Mouse (Mus musculus): ENCODE data around the gene Etv4.

DNA sequence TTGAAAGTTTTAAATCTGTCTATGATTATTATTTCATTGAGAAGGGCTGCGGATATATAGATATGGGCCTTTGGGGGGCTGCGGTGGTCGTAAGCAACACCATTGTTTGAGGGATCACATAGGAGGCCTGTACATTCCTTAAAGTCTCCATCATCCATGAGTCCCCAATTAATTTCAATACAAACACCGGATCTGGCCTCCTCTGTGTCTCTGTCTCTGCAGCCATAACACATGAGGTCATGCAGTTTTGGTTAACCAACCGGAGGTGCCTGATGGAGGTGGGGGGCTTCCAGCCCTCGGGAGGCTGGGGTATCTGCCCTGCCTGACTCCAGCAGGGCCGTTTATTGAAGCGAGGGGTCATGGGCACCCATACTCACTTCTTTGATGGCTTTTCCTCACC is 45.4 kb upstream of the Etv4 start:
- TF ChIP-seq HCFC1 (IDR thresholded peaks at IDR 0.05; ENCODE audit: borderline replicate concordance, insufficient read depth, low read length) (no peak), ZNF384 (IDR thresholded peaks at IDR 0.05; ENCODE audit: low read depth, low read length) (no peak), ZC3H11A (IDR thresholded peaks at IDR 0.05; ENCODE audit: borderline replicate concordance, low read depth, low read length) (no peak)
